Mouse (Mus musculus) stomach, postnatal 0 days (tissue): ENCODE data around the gene Abhd8.

Experiments
- CTCF ChIP-seq: IDR thresholded peaks from 2 replicates; pipeline ENCODE4 v1.5.1; 2016; ENCODE audit warnings: antibody characterized with exemption, low read depth, mild to moderate bottlenecking, moderate library complexity
- EP300 ChIP-seq: optimal IDR thresholded peaks from 2 replicates; pipeline ENCODE3; 2016; ENCODE audit warnings: antibody characterized with exemption

DNA sequence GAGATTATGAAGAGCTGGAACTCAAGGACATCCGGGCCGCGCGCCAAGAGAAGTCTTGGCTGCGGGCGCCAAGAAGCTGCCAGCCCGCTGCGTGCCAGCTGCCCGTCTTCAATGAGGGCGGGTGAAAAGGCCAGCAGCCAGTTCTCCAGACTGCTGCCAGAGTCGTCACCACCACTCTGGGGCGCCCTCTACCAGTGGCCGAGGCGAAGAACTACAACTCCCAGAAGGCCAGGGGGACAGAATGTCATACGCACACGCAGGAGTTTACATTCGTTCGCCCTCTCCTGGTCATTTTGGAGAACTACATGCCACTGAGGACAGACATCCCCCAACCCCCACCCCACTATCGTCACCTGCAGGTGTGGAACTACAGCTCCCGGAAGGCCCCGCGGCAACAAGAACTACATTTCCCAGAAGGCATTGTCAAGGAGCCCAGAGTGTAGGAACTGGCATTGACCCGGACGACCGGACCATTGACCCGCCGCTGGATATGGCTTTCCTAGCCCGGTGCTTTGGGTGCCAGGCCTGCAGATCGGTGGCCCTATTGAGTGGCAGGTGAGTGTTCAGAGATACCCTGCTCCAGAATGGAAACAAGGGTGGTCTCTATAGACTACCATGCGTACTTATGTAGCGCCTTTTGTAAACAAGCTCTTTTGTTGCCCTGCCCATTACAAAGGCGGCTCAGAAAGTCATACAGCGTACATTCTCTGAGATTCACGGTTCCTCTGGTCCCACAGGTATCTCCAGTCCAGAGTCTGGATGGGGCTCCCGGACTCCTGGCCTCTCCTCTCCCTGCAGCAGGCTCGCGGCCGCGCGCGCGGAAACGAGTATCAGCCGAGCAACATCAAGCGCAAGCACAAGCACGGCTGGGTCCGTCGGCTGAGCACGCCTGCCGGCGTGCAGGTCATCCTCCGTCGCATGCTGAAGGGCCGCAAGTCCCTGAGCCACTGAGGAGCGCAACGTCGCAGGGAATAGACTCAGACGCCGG, 1.4 kb upstream of the Abhd8 start, which contains the start of gene Mrpl34:
- TF ChIP-seq CTCF: peak; percentile 98
- TF ChIP-seq EP300: peak; percentile 51
